Mouse (Mus musculus): Measurements from ENCODE around the gene Zfp113. TPM values are rescaled to one million over a fixed set of nuclear protein-coding genes. Genes with fewer than 3 reads are reported as not detected.

Zfp113 gene
- polyA plus RNA-seq (2017; shearing (Covaris generic)): 7.7 TPM

DNA sequence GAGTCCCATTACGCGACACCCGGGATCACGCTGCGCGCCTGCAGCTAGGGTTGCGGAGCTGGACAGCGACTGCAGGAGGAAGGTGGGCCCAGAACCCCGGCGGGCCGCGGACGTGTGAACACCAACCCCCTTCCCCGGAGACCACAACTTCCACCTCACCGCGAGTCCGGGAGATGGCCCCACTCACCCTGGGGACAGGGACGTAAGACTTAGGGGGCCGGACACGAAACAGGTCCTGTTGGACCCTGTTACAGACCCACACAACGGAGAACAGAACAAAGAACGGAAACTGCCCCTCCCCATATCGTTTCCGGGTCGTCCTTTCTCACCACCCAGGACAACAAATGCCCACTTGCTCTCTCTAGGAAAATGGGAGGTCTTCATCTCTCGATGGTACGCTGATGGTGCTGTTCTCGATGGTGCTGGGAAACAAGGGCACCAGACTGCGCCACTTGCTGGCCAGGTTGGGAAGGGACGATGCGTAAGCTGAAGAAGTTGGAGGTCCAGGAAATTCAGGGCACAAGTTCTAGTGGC is at the start of gene Zfp113:
Gene Zfp113 (minus strand): TSS at position 302 of the 534 bp plus-strand sequence.

DNA sequence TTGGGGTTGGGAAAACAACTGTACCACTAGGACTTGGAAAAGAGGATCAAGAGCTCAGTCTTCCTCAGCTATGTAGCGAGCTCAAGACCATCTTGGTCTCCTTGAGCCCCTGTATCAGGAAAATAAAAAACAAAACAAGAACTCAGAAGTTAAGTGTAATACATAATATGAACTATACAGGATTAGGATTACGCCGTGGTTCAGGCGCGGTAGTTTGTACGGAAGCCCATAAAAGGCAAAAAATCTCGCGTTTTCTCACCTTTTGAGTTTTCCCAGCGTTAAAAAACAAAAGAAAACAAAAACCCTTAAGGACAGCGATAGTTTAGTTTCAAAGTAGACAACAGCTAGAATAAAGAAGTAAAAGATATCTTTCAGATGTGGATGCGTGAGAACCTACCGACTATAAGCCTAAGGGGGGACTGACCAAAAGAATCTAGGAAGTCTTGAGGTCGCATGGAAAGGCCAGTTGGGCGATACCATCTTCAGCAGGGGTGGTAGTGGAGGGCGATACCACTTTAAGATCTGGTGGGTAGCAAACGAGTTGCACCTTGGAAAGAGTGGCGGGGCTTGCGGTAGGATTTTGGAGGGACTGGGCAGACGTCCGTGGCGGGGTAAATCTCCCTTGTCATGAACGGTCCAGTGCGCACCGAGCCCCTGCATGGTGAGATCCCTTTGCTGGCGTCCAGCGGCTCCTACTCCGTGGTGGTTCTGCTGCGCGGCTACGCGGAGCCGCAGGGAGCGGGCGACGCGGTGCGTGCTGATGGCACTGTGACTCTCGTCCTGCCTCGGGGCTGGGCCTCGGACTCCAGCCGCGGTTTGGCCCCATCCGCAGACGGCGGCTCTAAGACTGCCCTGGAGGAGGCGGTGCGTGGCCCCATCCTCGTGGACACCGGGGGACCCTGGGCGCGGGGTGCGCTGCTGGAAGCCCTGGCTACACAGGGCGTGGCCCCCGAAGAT is 38.5 kb upstream of the Zfp113 start, which contains the start of gene Mblac1:
Gene Mblac1 (plus strand): TSS at position 544 of the 957 bp plus-strand sequence.

DNA sequence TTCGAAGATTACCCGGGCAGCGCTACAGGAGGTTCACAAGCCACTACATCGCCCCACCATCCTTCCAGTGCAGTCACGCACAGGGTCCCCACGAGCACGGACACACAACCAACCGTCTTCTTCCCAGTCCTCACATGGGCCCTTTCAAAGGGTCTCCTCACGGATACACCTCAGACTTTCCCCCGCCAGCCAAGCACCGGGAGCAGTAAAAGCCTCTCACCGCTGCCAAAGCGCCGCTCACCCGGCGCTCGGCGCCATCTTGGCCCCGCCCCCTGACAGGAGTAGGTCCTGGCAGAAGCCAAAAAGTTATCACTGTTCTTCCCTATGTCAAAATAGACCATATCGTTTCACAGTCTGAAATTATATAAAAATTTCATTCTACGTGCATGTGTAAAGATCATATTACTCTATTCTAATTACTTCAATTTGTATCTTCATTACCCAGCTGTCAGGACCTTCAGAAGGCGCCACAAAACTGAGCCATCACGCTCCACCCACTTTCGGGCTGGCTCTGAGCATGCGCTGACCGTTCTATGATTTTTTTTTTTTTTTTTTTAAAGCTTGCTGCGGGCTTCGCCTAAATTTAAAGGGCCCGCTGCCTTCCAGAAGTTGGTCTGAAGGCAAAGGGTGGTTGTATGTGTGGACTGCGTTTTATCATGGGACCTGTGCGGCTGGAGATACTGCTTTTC is 31.6 kb upstream of the Zfp113 start, which contains the start of the genes Taf6 and Cnpy4:
Gene Taf6 (minus strand): TSS at position 502 of the 689 bp plus-strand sequence.
Gene Cnpy4 (plus strand): TSS at position 536 of the 689 bp plus-strand sequence.

DNA sequence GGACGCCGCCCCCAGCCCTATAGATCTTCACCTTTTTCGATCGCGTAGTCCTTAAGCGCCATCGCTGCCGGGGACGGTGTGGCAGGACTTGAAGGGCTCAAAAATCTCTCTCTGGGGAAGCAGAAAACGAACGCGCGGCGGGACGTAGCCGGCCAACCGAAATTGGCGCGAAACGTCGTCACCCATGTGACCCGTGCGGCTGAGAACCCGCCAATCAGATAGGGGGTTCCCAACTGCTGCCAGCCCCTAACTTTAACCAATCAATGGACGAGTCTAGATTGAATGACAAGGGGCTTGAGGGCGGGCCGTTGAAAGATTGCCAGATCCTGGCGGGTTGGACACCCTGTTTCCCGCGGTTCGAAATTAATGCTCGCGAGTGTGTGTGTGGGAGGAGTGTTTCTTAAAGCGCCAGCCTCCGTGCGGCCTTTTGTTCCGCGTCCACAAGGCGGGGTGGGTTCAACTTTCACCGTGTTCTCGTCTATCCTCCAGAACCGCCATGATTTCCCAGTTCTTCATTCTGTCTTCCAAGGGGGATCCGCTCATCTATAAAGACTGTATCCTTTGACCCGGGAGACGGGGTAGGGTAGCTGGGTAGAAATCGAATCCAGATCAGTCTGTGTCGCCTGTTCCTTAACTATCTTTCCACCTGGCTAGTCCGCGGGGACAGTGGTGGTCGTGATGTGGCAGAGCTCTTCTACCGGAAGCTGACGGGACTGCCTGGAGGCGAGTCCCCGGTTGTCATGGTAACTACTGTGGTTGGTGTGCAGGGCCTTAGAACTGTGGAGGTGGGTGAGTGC is 16.3 kb upstream of the Zfp113 start, which contains the start of the genes Ap4m1 and Mcm7:
Gene Ap4m1 (plus strand): TSS at position 308 of the 797 bp plus-strand sequence.
Gene Mcm7 (minus strand): TSS at position 728 of the 797 bp plus-strand sequence.

DNA sequence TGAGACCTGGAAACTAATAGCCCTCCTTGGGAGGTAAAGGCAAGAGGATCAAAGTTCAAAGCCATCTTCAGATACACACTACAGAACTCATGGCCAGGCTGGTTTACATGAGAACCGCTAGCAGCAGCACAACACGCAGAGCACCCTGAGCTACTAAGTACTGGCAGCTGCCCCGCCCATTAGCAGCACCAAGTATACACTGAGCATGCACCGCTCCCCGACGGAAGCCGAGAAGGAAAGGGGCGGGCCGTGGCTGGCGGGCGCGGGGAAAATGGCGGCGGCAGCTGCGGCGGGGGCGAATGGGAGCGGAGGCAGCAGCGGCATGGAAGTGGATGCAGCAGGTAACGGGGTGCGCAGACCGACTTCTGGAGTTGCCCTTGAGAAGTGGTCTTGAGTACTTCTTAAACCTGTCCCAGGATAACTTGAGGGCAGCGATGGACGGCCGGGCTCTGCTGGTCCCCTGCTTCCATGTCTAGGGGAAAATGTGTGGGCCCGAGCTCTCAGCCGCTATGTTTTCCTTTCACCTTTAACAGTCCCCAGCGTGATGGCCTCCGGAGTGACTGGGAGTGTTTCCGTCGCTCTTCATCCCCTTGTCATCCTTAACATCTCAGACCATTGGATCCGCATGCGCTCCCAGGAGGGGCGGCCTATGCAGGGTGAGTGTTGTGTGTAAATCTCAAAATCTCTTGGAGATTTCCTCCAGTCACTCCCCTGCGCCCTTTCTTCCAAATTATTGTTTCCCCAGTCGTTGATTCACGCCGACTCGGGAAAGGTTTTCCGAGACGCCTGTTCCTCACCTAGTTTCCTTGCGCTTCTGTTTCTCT is 5.5 kb upstream of the Zfp113 start, which contains the start of gene Cops6:
Gene Cops6 (plus strand): TSS at position 230 of the 824 bp plus-strand sequence.

DNA sequence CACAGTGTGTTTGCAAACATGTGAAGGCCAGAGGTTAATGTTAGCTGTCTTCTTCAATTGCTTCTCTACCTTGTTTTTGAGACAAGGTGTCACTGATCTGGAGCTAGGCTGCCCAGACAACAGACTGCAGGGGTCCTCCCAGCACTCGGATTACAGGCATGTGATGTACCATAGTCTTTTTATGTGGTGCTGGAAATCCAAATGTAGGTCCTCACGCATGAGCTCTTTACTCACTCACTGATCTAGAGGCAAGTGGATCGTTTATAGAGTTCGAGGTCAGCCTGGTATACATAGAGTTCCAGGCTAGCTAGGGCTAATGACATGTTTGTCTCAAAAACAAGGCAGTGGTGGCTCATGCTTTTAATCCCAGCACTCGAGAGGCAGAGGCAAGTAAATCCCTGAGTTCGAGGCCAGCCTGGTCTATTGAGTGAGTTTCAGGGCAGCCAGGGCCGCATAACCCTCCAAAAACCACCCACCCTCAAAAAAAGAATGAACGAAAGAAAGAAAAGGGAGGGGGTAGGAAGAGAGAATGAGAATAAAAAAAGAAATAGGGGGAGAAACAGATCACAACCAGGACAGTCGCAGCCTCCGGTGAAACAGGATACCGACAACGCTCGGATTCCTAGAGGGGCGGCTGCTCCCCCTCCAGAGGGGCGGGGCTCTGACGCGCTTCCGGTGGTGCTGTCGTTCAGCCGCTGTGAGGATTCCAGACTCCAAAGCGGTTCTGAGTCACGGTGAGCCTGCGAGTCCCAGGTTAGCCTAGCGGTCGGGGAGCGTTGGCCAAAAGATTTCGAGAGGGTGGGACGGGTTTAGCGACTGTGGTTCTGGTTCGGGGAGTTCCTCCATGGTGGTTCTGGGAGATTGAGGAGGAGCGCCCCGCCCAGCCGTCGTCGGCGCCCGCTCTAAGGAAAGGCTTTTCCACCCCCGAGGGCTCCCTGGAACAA is 39.0 kb downstream of the Zfp113 start, which contains the start of gene Zscan21:
Gene Zscan21 (plus strand): TSS at position 649 of the 944 bp plus-strand sequence.

Other genes with a start within 250 kb of the Zfp113 start
- not detected for gene Cyp3a13, start 234.1 kb downstream of the Zfp113 start, polyA plus RNA-seq (2017; shearing (Covaris generic))
- gene Gjc3, start 192.6 kb downstream of the Zfp113 start, polyA plus RNA-seq (2017; shearing (Covaris generic)): not detected
- not detected for gene Azgp1, start 174.2 kb downstream of the Zfp113 start, polyA plus RNA-seq (2017; shearing (Covaris generic))
- gene Smok3a, start 134.5 kb downstream of the Zfp113 start, polyA plus RNA-seq (2017; shearing (Covaris generic)): not detected
- gene Smok3b, start 134.3 kb downstream of the Zfp113 start, polyA plus RNA-seq (2017; shearing (Covaris generic)): not detected
- gene Smok3c, start 102.5 kb downstream of the Zfp113 start, polyA plus RNA-seq (2017; shearing (Covaris generic)): not detected
- 16.7 TPM for gene Zkscan1, start 70.7 kb downstream of the Zfp113 start, polyA plus RNA-seq (2017; shearing (Covaris generic))
- 29.1 TPM for gene Zscan21, start 38.8 kb downstream of the Zfp113 start, polyA plus RNA-seq (2017; shearing (Covaris generic))
- gene Cops6, start 5.3 kb upstream of the Zfp113 start, polyA plus RNA-seq (2017; shearing (Covaris generic)): 129 TPM
- gene Ap4m1, start 16.3 kb upstream of the Zfp113 start, polyA plus RNA-seq (2017; shearing (Covaris generic)): 11.9 TPM
- 108 TPM for gene Mcm7, start 16.7 kb upstream of the Zfp113 start, polyA plus RNA-seq (2017; shearing (Covaris generic))
- 33.2 TPM for gene Taf6, start 31.7 kb upstream of the Zfp113 start, polyA plus RNA-seq (2017; shearing (Covaris generic))
- gene Cnpy4, start 31.7 kb upstream of the Zfp113 start, polyA plus RNA-seq (2017; shearing (Covaris generic)): 14.6 TPM
- not detected for gene Mblac1, start 38.6 kb upstream of the Zfp113 start, polyA plus RNA-seq (2017; shearing (Covaris generic))
- gene Nxpe5, start 70.2 kb upstream of the Zfp113 start, polyA plus RNA-seq (2017; shearing (Covaris generic)): not detected
- gene Lamtor4, start 99.7 kb upstream of the Zfp113 start, polyA plus RNA-seq (2017; shearing (Covaris generic)): 24.9 TPM
- 20.3 TPM for gene BC037034, start 108.3 kb upstream of the Zfp113 start, polyA plus RNA-seq (2017; shearing (Covaris generic))
- gene Gal3st4, start 117.1 kb upstream of the Zfp113 start, polyA plus RNA-seq (2017; shearing (Covaris generic)): 0.22 TPM
- gene Gm43720, start 124.2 kb upstream of the Zfp113 start, polyA plus RNA-seq (2017; shearing (Covaris generic)): not detected
- gene Gpc2, start 124.3 kb upstream of the Zfp113 start, polyA plus RNA-seq (2017; shearing (Covaris generic)): 1.9 TPM
- gene Stag3, start 124.5 kb upstream of the Zfp113 start, polyA plus RNA-seq (2017; shearing (Covaris generic)): 0.27 TPM
- not detected for gene Pvrig, start 186.2 kb upstream of the Zfp113 start, polyA plus RNA-seq (2017; shearing (Covaris generic))